Mouse (Mus musculus): ENCODE data around the gene Gfer. TPM values are rescaled to one million over a fixed set of nuclear protein-coding genes. Genes with fewer than 3 reads are reported as not detected.

The Gfer gene
- polyA plus RNA-seq, 1 experiment: 47.7 TPM

DNA sequence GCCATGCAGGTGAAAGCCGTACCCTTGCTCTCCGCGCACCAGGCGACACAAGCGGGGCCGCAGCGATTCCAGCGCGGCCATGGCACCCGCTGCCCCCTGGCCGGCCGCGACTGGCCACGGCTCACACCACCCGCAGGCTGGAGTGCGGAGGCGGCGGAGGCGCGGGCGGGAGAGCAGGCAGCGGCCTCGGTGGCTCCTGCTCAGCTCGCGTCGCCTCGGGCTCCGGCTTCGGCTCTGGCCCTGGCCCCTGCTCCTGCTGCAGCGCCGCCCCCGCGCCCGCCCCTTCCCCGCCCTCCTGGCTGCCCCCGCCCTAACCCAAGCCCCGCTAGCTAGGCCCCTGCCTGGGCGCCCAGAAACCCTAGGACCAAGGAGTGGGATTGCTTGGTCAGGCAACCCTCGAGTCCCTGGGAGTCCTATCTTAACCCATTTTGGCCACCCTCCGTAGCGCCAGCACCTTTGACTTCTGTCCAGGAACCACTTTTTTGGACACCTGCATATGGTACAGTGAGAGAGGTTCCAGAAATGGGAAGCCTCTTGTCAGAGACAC lies 45.8 kb downstream of the Gfer start, which contains the start of gene Slc9a3r2:
TSS of gene Slc9a3r2 (minus strand) at position 258 of the 547 bp plus-strand sequence.
- Histone ChIP-seq H3K36me3 (ENCODE audit: control insufficient read depth, insufficient read depth) (no peaks in the 10 kb centered on the region), H3ac (ENCODE audit: control insufficient read depth, insufficient read length) (peak within 1 kb of the TSS; percentile 4), H3K4me2 (ENCODE audit: low read depth) (peak within 1 kb of the TSS; percentile 87), H3K79me2 (ENCODE audit: control insufficient read depth, insufficient read depth) (no peaks in the 10 kb centered on the region), H3K27me3 (ENCODE audit: control insufficient read depth, insufficient read depth, insufficient read length) (no peaks in the 10 kb centered on the region), H3K4me3 (peak within 1 kb of the TSS; percentile 5)
- TF ChIP-seq POLR2A (IDR thresholded peaks at IDR 0.05; ENCODE audit: insufficient read length, low read depth): peak; percentile 60
- no peak for TF ChIP-seq E2F4 (IDR thresholded peaks at IDR 0.05; ENCODE audit: insufficient read depth)
- no peak for TF ChIP-seq REST (IDR thresholded peaks at IDR 0.05; ENCODE audit: insufficient read depth, insufficient read length)
- TF ChIP-seq MYOD1 (IDR thresholded peaks at IDR 0.05; ENCODE audit: control insufficient read depth in 1 of 3, insufficient read length in 2 of 3, low read depth in 2 of 3): peak in 1 of 3 experiments; percentile 18
- TF ChIP-seq USF1 (IDR thresholded peaks at IDR 0.05; ENCODE audit: low read depth): no peak
- TF ChIP-seq POLR2AphosphoS2 (IDR thresholded peaks at IDR 0.05; ENCODE audit: insufficient read length, low read depth): peak; percentile 36

GRCm38 (mm10) chr17:24649581-24650069 lies 46.3 kb downstream of the Gfer start:
- H3K27me3 ChIP-seq (ENCODE audit: control insufficient read depth, insufficient read depth, insufficient read length): no peaks in the 10 kb centered on the region
- TF ChIP-seq CEBPB (IDR thresholded peaks at IDR 0.05; ENCODE audit: insufficient read depth, poor library complexity, severe bottlenecking) (no peak), MYOD1 (IDR thresholded peaks at IDR 0.05; ENCODE audit: control insufficient read depth in 1 of 3, insufficient read length in 2 of 3, low read depth in 2 of 3) (peak in 1 of 3 experiments; percentile 14), REST (IDR thresholded peaks at IDR 0.05; ENCODE audit: insufficient read depth, insufficient read length) (no peak), E2F4 (IDR thresholded peaks at IDR 0.05; ENCODE audit: insufficient read depth) (no peak), TCF3 (IDR thresholded peaks at IDR 0.05; ENCODE audit: insufficient read length, low read depth) (no peak), MYOG (IDR thresholded peaks at IDR 0.05; ENCODE audit: control insufficient read depth in 1 of 3, insufficient read depth in 1 of 3, insufficient read length in 2 of 3, low read depth in 2 of 3) (peak in 1 of 3 experiments; percentile 35)
- H3K4me2 ChIP-seq (ENCODE audit: low read depth): peak overlapping the region; percentile 87

GRCm38 (mm10) chr17:24648731-24649377 lies 47.1 kb downstream of the Gfer start:
- TF ChIP-seq POLR2A (IDR thresholded peaks at IDR 0.05; ENCODE audit: insufficient read length, low read depth): no peak
- TF ChIP-seq MYOD1 (IDR thresholded peaks at IDR 0.05; ENCODE audit: control insufficient read depth in 1 of 3, insufficient read length in 2 of 3, low read depth in 2 of 3): no peak
- no peak for TF ChIP-seq SRF (IDR thresholded peaks at IDR 0.05; ENCODE audit: control insufficient read depth, insufficient read length, low read depth)
- TF ChIP-seq TCF3 (IDR thresholded peaks at IDR 0.05; ENCODE audit: insufficient read length, low read depth): no peak
- no peak for TF ChIP-seq POLR2AphosphoS2 (IDR thresholded peaks at IDR 0.05; ENCODE audit: insufficient read length, low read depth)
- TF ChIP-seq TCF12 (IDR thresholded peaks at IDR 0.05; ENCODE audit: insufficient read depth, poor library complexity, severe bottlenecking): no peak
- TF ChIP-seq E2F4 (IDR thresholded peaks at IDR 0.05; ENCODE audit: insufficient read depth): no peak
- H3K79me2 ChIP-seq (ENCODE audit: control insufficient read depth, insufficient read depth): no peaks in the 10 kb centered on the region
- no peak overlapping the region for H3ac ChIP-seq (ENCODE audit: control insufficient read depth, insufficient read length)
- no peaks in the 10 kb centered on the region for H3K27me3 ChIP-seq (ENCODE audit: control insufficient read depth, insufficient read depth, insufficient read length)
- H3K4me2 ChIP-seq (ENCODE audit: low read depth): peak overlapping the region; percentile 87
- H3K4me3 ChIP-seq: peak overlapping the region; percentile 5
- no peaks in the 10 kb centered on the region for H3K36me3 ChIP-seq (ENCODE audit: control insufficient read depth, insufficient read depth)

More at GRCm38 (mm10) chr17:24649581-24650069, 46.3 kb downstream of the Gfer start:
- Histone ChIP-seq H3K79me2 (ENCODE audit: control insufficient read depth, insufficient read depth) (no peaks in the 10 kb centered on the region), H3K36me3 (ENCODE audit: control insufficient read depth, insufficient read depth) (no peaks in the 10 kb centered on the region), H3K4me3 (peak overlapping the region; percentile 5), H3ac (ENCODE audit: control insufficient read depth, insufficient read length) (peak overlapping the region; percentile 4)

DNA sequence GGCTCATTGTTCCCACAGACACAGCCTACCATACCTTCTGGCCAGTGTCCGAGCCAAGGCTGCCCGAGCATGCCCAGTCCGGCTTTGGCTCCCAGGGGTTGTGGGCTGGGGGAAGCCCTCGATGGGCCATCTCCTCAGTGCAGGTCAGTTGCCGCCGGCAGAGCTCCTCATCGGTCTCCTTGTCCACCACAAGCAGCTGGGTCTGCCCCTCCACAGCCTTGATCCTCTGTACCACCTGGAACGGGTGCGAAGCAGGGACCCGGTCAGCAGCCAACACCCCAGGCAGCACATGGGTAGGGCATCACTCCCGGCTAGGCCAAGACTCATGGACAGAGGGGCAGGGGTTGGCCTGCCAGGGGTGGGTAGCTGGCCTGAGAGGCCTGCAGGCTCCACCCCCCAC lies 48.5 kb downstream of the Gfer start:
- Histone ChIP-seq H3K27me3 (ENCODE audit: control insufficient read depth, insufficient read depth, insufficient read length) (no peaks in the 10 kb centered on the region), H3K79me2 (ENCODE audit: control insufficient read depth, insufficient read depth) (no peaks in the 10 kb centered on the region), H3K4me3 (no peak overlapping the region), H3ac (ENCODE audit: control insufficient read depth, insufficient read length) (no peak overlapping the region), H3K36me3 (ENCODE audit: control insufficient read depth, insufficient read depth) (no peaks in the 10 kb centered on the region), H3K4me2 (ENCODE audit: low read depth) (no peak overlapping the region)
- no peak for TF ChIP-seq POLR2A (IDR thresholded peaks at IDR 0.05; ENCODE audit: insufficient read length, low read depth)
- no peak for TF ChIP-seq TCF12 (IDR thresholded peaks at IDR 0.05; ENCODE audit: insufficient read depth, poor library complexity, severe bottlenecking)
- TF ChIP-seq MYOG (IDR thresholded peaks at IDR 0.05; ENCODE audit: control insufficient read depth in 1 of 3, insufficient read depth in 1 of 3, insufficient read length in 2 of 3, low read depth in 2 of 3): no peak
- TF ChIP-seq USF1 (IDR thresholded peaks at IDR 0.05; ENCODE audit: low read depth): no peak
- no peak for TF ChIP-seq REST (IDR thresholded peaks at IDR 0.05; ENCODE audit: insufficient read depth, insufficient read length)
- TF ChIP-seq POLR2AphosphoS2 (IDR thresholded peaks at IDR 0.05; ENCODE audit: insufficient read length, low read depth): no peak
- no peak for TF ChIP-seq MAX (IDR thresholded peaks at IDR 0.05; ENCODE audit: low read depth)
- no peak for TF ChIP-seq E2F4 (IDR thresholded peaks at IDR 0.05; ENCODE audit: insufficient read depth)
- TF ChIP-seq MYOD1 (IDR thresholded peaks at IDR 0.05; ENCODE audit: control insufficient read depth in 1 of 3, insufficient read length in 2 of 3, low read depth in 2 of 3): no peak

- H3K27me3 ChIP-seq (ENCODE audit: control insufficient read depth, insufficient read depth, insufficient read length): no peaks in the 10 kb centered on the region
- H3K4me3 ChIP-seq: no peak overlapping the region
- no peak overlapping the region for H3ac ChIP-seq (ENCODE audit: control insufficient read depth, insufficient read length)
- H3K79me2 ChIP-seq (ENCODE audit: control insufficient read depth, insufficient read depth): no peaks in the 10 kb centered on the region
- no peak overlapping the region for H3K4me2 ChIP-seq (ENCODE audit: low read depth)
- H3K36me3 ChIP-seq (ENCODE audit: control insufficient read depth, insufficient read depth): no peaks in the 10 kb centered on the region
- TF ChIP-seq E2F4 (IDR thresholded peaks at IDR 0.05; ENCODE audit: insufficient read depth) (no peak), POLR2AphosphoS2 (IDR thresholded peaks at IDR 0.05; ENCODE audit: insufficient read length, low read depth) (no peak), MAX (IDR thresholded peaks at IDR 0.05; ENCODE audit: low read depth) (no peak), TCF3 (IDR thresholded peaks at IDR 0.05; ENCODE audit: insufficient read length, low read depth) (no peak), POLR2A (IDR thresholded peaks at IDR 0.05; ENCODE audit: insufficient read length, low read depth) (no peak), CEBPB (IDR thresholded peaks at IDR 0.05; ENCODE audit: insufficient read depth, poor library complexity, severe bottlenecking) (no peak), USF1 (IDR thresholded peaks at IDR 0.05; ENCODE audit: low read depth) (no peak), SRF (IDR thresholded peaks at IDR 0.05; ENCODE audit: control insufficient read depth, insufficient read length, low read depth) (no peak), TCF12 (IDR thresholded peaks at IDR 0.05; ENCODE audit: insufficient read depth, poor library complexity, severe bottlenecking) (no peak), MYOG (IDR thresholded peaks at IDR 0.05; ENCODE audit: control insufficient read depth in 1 of 3, insufficient read depth in 1 of 3, insufficient read length in 2 of 3, low read depth in 2 of 3) (no peak), REST (IDR thresholded peaks at IDR 0.05; ENCODE audit: insufficient read depth, insufficient read length) (no peak), MYOD1 (IDR thresholded peaks at IDR 0.05; ENCODE audit: control insufficient read depth in 1 of 3, insufficient read length in 2 of 3, low read depth in 2 of 3) (no peak)
Measured at GRCm38 (mm10) chr17:24646381-24646780, 49.6 kb downstream of the Gfer start.

Data from myocyte (in vitro differentiated cells).